ENCODE assay signal across 11 mouse cellular contexts in the genomic region with DNA sequence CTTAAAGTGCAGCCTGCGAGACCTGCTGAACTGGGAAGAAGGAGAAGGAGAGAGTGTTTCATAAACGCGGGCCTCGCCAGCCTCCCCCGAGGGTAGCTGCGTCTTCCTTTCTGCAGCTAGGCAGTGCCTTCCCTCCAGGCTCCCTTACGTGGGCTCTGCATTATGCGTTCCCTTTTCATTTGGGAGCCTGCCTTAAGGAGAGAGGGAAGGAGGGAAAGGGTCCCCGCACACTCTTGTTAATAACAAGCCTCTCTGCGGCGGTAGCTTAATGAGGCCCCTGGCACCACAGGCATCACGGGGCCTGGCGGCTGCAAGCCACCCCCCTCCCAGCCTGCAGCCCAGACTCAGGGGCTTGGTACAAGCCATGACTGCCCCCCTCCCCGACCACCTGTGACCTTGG. TPM values are rescaled to one million over a fixed set of nuclear protein-coding genes. Genes with fewer than 3 reads are reported as not detected.
DNase-seq lines count a peak whose midpoint lies in the region; ATAC-seq and TF ChIP-seq lines count a peak whose summit lies in the region.
"Had no signal": no experiment of that assay in that cellular context is flagged by ENCODE, and none has a peak within 500 bp of the region (broad histone marks: within the 10 kb centered on the region; RNA-seq: fewer than 3 reads in every experiment).

No protein-coding gene starts in this region.

- peak; percentile 53 for ATAC-seq in frontal cortex, adult (ENCODE audit: low TSS enrichment)
- no peak for ATAC-seq in lung, embryonic 14.5 days (ENCODE audit: insufficient read depth)
- no peak for ATAC-seq in limb, embryonic 11.5 days (ENCODE audit: insufficient number of reproducible peaks, low FRiP score, low TSS enrichment, low read depth)
- no peak for ATAC-seq in stomach, embryonic 14.5 days (ENCODE audit: insufficient number of reproducible peaks, insufficient read depth, low FRiP score, low read depth)

- H3K27ac ChIP-seq in lung, embryonic 14.5 days (ENCODE audit: low read depth), result peak overlapping the region; percentile 58; the same call in 1 of the 2 replicates
- peak overlapping the region; percentile 93 for H3K27ac ChIP-seq in limb, embryonic 11.5 days (replicated peaks; ENCODE audit: low read depth, low read length)
- peak overlapping the region; percentile 39; the same call in 1 of the 2 replicates for H3K27ac ChIP-seq in stomach, embryonic 14.5 days (ENCODE audit: low read length)
- H3K27ac ChIP-seq: liver, embryonic 14.5 days had no signal

- H3K9me3 ChIP-seq in lung, embryonic 14.5 days (ENCODE audit: low read depth, low read length), result no peaks in the 10 kb centered on the region
- no peaks in the 10 kb centered on the region for H3K9me3 ChIP-seq in limb, embryonic 11.5 days (ENCODE audit: control insufficient read depth, low read length)
- no peaks in the 10 kb centered on the region for H3K9me3 ChIP-seq in stomach, embryonic 14.5 days (ENCODE audit: control insufficient read depth, low read depth, low read length)

- 35% methylated on average over 14 of the region's 14 CpGs for WGBS in lung, embryonic 14.5 days
- 6% methylated on average over 14 of the region's 14 CpGs for WGBS in limb, embryonic 11.5 days
- 40% methylated on average over 14 of the region's 14 CpGs for WGBS in stomach, embryonic 14.5 days

- no peaks in the 10 kb centered on the region for H3K36me3 ChIP-seq in lung, embryonic 14.5 days (ENCODE audit: insufficient read depth)
- no peaks in the 10 kb centered on the region for H3K36me3 ChIP-seq in limb, embryonic 11.5 days (ENCODE audit: control insufficient read depth, insufficient read depth, low read length)
- H3K36me3 ChIP-seq in stomach, embryonic 14.5 days (ENCODE audit: control insufficient read depth, insufficient read depth, low read length), result no peaks in the 10 kb centered on the region

- intact Hi-C loops in left cerebral cortex, postnatal 25 days (cut with DNase I), result no loop called here

- H3K4me3 ChIP-seq in lung, embryonic 14.5 days (ENCODE audit: low read depth, low read length), result no peak overlapping the region
- no peak overlapping the region for H3K4me3 ChIP-seq in limb, embryonic 11.5 days (ENCODE audit: low read depth, low read length)
- H3K4me3 ChIP-seq in stomach, embryonic 14.5 days (ENCODE audit: low read depth, low read length), result no peak overlapping the region
- H3K4me3 ChIP-seq: myocyte had no signal

- TF ChIP-seq CTCF in lung, embryonic 14.5 days (IDR thresholded peaks at IDR 0.05; ENCODE audit: low read depth), result no peak

- no peak overlapping the region for H3K4me2 ChIP-seq in lung, embryonic 14.5 days
- peak overlapping the region; percentile 27; the same call in 1 of the 2 replicates for H3K4me2 ChIP-seq in limb, embryonic 11.5 days (ENCODE audit: low read depth, severe bottlenecking)
- no peak overlapping the region for H3K4me2 ChIP-seq in stomach, embryonic 14.5 days (replicated peaks; ENCODE audit: low read depth, low read length)

- H3K9ac ChIP-seq in lung, embryonic 14.5 days, result no peak overlapping the region; the same call in 1 of the 2 replicates
- H3K9ac ChIP-seq in limb, embryonic 11.5 days (ENCODE audit: low read length), result no peak overlapping the region
- no peak overlapping the region for H3K9ac ChIP-seq in stomach, embryonic 14.5 days (replicated peaks; ENCODE audit: low read depth, low read length)
- H3K9ac ChIP-seq: liver, embryonic 14.5 days had no signal

- H3K4me1 ChIP-seq in lung, embryonic 14.5 days (ENCODE audit: insufficient read depth), result peaks cover 12% of the 10 kb centered on the region
- H3K4me1 ChIP-seq in limb, embryonic 11.5 days (ENCODE audit: control insufficient read depth, insufficient read depth, low read length), result peaks cover 72% of the 10 kb centered on the region
- H3K4me1 ChIP-seq in stomach, embryonic 14.5 days (ENCODE audit: control insufficient read depth, insufficient read depth, low read length), result peaks cover 25% of the 10 kb centered on the region

- no peak for DNase-seq in frontal cortex, postnatal 14 days (ENCODE audit: low spot score in 2 of 2)
- no peak for DNase-seq in lung, embryonic 14.5 days
- DNase-seq in lung, adult 18-20 months, result no peak
- peak; percentile 67 for DNase-seq in limb, embryonic 11.5 days (ENCODE audit: low spot score)
- DNase-seq in left cerebral cortex, postnatal 25 days (ENCODE audit: low spot score in 2 of 2), result no peak
- no peak for DNase-seq in layer of hippocampus, postnatal 10 days (ENCODE audit: low spot score in 2 of 2)

- H3K27me3 ChIP-seq in lung, embryonic 14.5 days (ENCODE audit: insufficient read depth, low read length), result no peaks in the 10 kb centered on the region
- H3K27me3 ChIP-seq in limb, embryonic 11.5 days (ENCODE audit: control insufficient read depth, insufficient read depth, low read length), result peaks cover 4% of the 10 kb centered on the region; the same call in 1 of the 2 replicates
- H3K27me3 ChIP-seq in stomach, embryonic 14.5 days (ENCODE audit: control insufficient read depth, insufficient read depth, low read length), result no peaks in the 10 kb centered on the region

RNA-seq across cellular contexts. Expression of a gene that starts 8.0 kb away (rescaled TPM):
- polyA plus RNA-seq in lung, embryonic 14.5 days (2014; fragmentation: Nextera tagmentation; extraction: Ambion mirVana), result 1.4 and 2.0 TPM in 2 replicates
- polyA plus RNA-seq in limb, embryonic 11.5 days (2014; fragmentation: Nextera tagmentation; extraction: Ambion mirVana), result 3.0 and 3.9 TPM in 2 replicates
- polyA plus RNA-seq in stomach, embryonic 14.5 days (2014; fragmentation: Nextera tagmentation; extraction: Ambion mirVana), result 7.4 and 9.2 TPM in 2 replicates
- total RNA-seq in left cerebral cortex, postnatal 25 days (2021), result 10 to 100 TPM; 35.3 to 38.0 TPM
- total RNA-seq in layer of hippocampus, postnatal 10 days (2021), result 10 to 100 TPM; 27.9 to 28.4 TPM
- total RNA-seq: hematopoietic stem cell, adult 5-6 weeks had no signal

RNA-seq across cellular contexts. Expression of a gene that starts 57.0 kb away (rescaled TPM):
- polyA plus RNA-seq in lung, embryonic 14.5 days (2014; fragmentation: Nextera tagmentation; extraction: Ambion mirVana), result 11.0 and 11.4 TPM in 2 replicates
- polyA plus RNA-seq in limb, embryonic 11.5 days (2014; fragmentation: Nextera tagmentation; extraction: Ambion mirVana), result 4.1 and 5.8 TPM in 2 replicates
- 7.7 and 8.3 TPM in 2 replicates for polyA plus RNA-seq in stomach, embryonic 14.5 days (2014; fragmentation: Nextera tagmentation; extraction: Ambion mirVana)
- 10 to 100 TPM; 12.2 to 13.2 TPM for total RNA-seq in left cerebral cortex, postnatal 25 days (2021)
- 1 to 10 TPM; 4.4 to 5.2 TPM for total RNA-seq in layer of hippocampus, postnatal 10 days (2021)

Comparison
In these comparisons a context has a peak if more than half of its experiments do, and no peak if none do; other contexts are left out.
1. H3K27ac ChIP-seq: peak in every context shown above with its lines; median percentile 93 in limb, embryonic 11.5 days; 58 in lung, embryonic 14.5 days; 39 in stomach, embryonic 14.5 days.